Mouse (Mus musculus): ENCODE results near the gene 4930415O20Rik. TPM values are rescaled to one million over a fixed set of nuclear protein-coding genes. Genes with fewer than 3 reads are reported as not detected.

The 4930415O20Rik gene
- total RNA-seq, 2 experiments from 2014 or later, result not detected

DNA sequence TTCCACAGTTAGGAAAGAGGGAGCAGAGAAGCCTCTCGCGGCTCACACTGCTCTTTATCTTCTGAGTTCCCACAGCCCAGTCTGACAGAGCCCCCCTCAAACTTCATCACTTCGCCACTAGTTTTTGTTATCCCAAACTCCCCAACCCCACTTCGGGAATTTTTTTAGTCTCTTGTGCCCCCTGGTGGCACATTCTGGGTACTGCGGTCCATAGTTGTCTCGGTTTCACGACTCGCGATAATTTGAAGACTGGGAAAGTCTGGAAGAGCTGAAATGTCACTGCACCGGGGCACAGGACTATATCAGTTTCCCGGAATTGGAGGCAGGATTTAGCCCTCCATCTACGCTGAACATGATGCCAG is 46.4 kb downstream of the 4930415O20Rik start:
- intact Hi-C loops (cut with DNase I), result loop anchor here (2.0 kb wide), 1 partner anchor 36 kb away; no protein-coding TSS in a partner anchor
- peak in 1 of 2 experiments; percentile 64 for DNase-seq (ENCODE audit: extremely low spot score in 1 of 2, low spot score in 2 of 2)

DNA sequence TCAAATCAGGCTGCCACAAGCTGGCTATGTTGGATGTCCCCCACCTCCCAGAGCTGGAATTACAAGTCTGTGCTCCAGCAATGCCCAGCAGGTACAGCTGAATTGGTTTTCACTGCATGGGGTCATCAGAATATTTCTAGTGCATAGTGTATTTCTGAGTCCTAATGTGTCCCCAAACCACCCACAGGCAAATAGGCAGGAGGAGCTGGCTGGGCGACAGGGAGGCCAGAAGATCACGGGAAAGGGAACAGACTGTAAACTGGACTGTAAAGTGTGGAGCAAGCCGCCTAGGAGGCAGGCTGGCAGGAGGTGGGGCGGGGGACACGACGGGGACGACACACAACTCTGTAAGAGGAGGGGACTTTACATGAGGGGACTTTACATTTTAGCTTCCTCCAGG is 51.4 kb downstream of the 4930415O20Rik start:
- intact Hi-C loops (cut with DNase I), result no loop called here
- no peak for DNase-seq (ENCODE audit: extremely low spot score in 1 of 2, low spot score in 2 of 2)

DNA sequence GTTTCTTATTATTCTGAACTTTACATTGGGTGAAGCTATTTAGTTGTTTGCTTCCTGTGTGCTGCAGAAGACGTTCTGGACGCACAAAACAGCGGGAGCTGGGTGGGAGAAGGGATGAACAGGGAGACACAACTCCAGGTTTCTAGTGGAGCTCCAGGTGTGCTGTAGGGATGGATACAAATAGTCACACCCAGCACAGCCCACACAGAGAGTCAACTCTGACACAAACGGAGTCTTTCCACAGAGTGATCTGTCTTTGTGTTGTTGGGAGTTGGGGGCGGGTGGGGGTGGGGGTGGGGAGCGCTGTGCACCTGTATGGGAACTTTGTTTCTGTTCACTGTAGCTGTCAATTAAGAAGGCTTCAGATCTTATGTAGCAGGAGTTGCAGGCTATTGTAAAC is 51.9 kb downstream of the 4930415O20Rik start:
- no peak for DNase-seq (ENCODE audit: extremely low spot score in 1 of 2, low spot score in 2 of 2)
- intact Hi-C loops (cut with DNase I), result no loop called here

DNA sequence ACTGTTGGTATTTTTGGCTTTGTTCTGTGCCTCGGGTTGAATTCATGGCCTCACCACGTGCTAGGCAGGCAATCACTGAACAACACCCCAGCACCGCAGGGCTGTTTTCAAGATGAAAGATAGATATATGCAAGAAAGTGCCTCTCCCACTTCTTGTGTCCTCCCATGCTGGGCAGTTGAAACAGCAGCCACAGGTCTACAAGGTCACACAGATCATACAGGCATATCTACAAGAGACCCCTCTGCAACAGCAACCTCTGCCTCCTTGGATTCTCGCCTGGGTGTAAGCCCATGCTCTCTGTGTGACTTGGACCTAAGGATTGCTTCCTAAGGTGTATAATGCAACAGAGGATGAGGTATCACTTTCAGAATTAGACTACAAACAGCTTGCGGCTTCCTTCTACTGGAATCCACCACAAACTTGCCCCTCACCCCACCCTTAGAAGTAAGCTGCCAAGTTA is 52.6 kb downstream of the 4930415O20Rik start:
- intact Hi-C loops (cut with DNase I), result no loop called here

DNA sequence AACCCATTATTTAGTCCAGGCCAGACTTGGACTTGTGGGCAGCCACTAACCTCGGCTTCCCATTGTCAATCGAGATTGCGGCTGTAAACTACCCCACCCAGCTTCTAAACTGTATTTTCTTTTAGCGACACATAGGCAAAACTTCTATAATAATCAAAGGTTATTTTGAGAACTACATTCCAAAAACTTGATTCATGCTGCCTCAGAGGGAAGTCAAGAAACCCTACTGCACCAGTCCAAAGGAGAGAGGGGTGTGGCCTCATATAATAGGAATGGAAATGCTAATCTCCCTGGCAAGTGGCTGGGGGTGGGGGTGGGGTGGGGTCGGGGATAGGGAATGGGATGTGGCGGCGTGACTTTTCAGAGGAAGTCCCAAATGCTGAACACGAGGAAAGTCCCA is 55.3 kb downstream of the 4930415O20Rik start:
- intact Hi-C loops (cut with DNase I), result no loop called here
- DNase-seq (ENCODE audit: extremely low spot score in 1 of 2, low spot score in 2 of 2), result no peak

More for the DNA sequence above, 52.6 kb downstream of the 4930415O20Rik start:
- no peak for DNase-seq (ENCODE audit: extremely low spot score in 1 of 2, low spot score in 2 of 2)

DNA sequence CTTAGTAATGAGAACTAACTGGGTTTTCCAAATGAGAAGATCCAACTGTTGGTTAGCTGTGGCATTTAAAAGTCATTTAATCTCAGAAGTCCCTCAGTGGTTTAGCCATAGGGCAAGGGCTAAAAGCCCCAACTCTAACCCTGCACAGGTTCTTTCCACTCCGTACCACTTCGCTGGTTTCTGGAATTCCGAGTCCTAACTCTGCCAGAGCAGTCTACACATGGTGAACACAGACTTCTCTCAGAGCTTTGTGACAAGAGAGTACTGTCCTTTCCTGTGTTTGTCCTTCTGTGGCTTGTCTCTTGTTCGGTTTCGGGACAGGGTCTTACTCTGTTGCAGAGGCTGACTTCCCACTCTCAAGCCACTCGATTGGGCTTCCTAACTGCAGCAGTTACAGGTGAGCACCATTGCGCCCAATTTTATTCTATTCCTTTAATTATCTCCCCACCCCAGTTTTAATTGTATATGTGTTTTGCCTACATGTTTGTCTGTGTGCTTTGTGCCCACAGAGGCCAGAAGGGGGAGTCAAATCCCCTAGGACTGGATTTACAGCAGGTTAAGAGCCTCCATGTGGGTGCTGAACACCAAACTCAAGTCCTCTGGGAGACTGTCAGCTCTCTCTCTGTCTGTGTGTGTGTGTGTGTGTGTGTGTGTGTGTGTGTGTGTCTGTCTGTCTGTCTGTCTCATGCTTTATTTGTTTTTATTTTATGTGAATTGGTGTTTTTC is 55.8 kb downstream of the 4930415O20Rik start:
- intact Hi-C loops (cut with DNase I), result no loop called here
- DNase-seq (ENCODE audit: extremely low spot score in 1 of 2, low spot score in 2 of 2), result no peak

DNA sequence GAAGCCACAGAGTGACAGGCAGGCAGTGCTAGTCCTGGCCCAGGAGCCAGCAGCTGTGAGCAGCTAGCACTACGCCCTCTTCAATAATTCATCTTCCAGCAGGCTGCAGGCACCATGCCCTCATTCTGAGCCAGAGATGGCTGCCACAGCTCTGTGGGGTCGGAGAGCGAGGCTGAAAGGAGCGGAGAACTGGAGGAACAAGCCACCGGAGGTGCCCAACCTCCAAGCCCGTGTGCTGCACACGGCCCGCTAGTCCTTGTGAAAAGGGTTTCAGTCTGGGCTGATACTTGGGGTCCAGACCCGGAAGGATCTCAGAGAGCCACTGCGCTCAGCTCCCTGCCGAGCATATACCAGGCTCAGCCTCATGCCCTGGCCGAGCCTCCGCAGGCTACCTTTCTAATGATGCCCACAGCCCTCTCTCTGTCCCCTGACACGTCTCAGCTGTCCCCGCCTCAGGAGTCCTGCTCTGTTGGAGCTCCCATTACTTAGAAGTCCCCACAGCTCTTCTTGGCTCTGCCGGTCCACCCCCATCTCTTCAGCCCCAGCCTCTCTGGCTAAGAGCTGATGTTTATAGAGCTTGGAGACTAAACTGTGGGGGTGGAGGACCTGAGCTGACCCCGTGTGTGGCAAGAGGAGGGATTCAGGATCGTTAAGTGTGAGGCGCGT is 57.9 kb downstream of the 4930415O20Rik start:
- peak in 1 of 2 experiments; percentile 34 for DNase-seq (ENCODE audit: extremely low spot score in 1 of 2, low spot score in 2 of 2)
- intact Hi-C loops (cut with DNase I), result no loop called here

DNA sequence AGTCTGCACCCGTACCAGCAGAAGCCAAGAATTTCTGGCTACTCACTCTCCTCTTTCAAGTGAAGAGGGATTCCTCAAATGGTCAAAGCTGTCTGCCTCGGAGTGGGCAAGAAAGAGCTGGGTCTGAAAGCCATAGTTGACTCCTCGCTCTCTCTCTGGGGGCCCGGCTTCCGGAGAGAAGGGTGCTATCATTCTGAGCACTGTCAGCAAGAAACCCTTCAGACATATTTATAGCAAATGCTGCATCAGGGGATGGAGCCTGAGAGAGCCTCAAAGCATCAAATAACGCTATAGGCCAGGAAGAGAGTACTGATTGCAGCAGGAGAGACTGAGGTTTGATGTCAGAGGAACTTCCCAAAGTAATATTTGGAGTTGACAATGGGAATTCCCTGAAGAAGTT is 58.7 kb downstream of the 4930415O20Rik start:
- intact Hi-C loops (cut with DNase I), result no loop called here
- DNase-seq (ENCODE audit: extremely low spot score in 1 of 2, low spot score in 2 of 2), result no peak

DNA sequence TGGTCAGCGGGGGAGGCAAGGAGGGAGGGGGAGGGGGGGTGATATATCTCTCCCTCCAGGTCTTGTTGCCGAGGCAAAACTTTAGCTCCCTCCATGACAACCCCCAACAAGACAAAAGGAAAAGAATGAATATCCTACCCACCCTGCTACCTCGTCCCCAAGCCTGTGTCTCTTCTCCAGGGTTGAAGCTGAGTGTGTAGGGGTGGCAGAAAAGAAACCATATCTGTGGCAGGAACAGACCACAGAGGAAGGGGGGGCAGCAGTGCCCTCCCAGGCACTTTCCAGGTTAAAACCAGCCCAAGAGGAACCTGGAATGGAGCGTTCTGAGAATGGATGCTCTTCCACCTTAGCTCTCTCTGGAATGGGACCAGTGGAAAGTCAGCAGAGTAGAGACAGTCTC is 59.7 kb downstream of the 4930415O20Rik start, which contains the start of gene Cacnb3:
TSS of gene Cacnb3 (plus strand) at position 301 of the 400 bp plus-strand sequence.
- DNase-seq (ENCODE audit: extremely low spot score in 1 of 2, low spot score in 2 of 2), result no peak
- intact Hi-C loops (cut with DNase I), result no loop called here

DNA sequence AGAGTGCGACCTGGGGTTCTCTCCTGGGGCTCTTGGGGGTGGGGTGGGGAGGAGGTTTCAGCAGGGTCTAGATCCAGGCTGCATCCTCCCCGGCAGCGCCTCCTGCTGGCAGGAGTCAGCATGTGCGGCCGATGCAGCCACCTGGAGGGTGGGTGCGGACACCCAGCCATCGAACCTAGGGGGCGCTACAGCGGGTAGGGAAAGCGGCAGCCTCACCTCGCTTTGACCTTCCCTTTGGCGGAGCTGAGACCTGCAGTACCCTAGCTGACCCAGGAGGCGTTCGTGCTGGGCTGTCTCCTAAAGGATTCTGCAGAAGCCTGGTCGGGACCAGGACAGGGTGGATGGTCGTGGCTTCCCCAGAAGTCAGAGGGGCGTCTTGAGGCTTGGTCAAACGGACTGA is 60.7 kb downstream of the 4930415O20Rik start:
- peak in 1 of 2 experiments; percentile 87 for DNase-seq (ENCODE audit: extremely low spot score in 1 of 2, low spot score in 2 of 2)

DNA sequence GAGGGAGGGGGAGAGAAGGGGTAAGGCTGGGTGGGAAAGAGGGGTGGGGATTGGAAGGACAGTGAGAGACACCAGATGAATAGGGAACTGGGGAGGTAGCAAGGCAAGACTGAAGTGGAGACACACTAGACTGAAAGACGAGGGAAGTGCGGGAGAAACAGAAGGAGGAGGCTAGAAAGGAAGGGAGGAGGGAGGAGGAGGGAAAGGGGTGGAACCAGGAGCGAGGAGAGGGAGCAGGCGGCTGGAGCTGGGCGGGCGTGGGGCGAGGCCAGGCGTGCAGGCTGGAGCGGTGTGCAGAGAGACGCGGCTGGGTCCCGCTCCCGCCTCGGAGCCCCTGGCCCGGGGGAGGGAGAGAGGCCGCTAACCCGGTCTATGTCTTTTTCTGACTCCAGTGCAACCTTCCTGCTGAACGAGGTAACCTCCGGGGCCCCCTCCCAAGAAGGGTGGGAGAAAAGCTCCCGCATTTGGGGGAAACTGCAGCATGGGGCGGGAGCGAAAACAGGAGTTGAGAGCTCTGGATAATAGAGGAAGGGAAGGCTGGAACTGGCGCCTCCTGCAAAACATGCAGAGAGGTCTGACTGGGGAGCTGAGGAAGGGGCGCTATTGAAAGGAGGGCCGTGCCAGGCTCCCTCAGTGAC is 61.4 kb downstream of the 4930415O20Rik start:
- peak in 1 of 2 experiments; percentile 82 for DNase-seq (ENCODE audit: extremely low spot score in 1 of 2, low spot score in 2 of 2)
- intact Hi-C loops (cut with DNase I), result no loop called here

More for the DNA sequence above, 60.7 kb downstream of the 4930415O20Rik start:
- intact Hi-C loops (cut with DNase I), result no loop called here

DNA sequence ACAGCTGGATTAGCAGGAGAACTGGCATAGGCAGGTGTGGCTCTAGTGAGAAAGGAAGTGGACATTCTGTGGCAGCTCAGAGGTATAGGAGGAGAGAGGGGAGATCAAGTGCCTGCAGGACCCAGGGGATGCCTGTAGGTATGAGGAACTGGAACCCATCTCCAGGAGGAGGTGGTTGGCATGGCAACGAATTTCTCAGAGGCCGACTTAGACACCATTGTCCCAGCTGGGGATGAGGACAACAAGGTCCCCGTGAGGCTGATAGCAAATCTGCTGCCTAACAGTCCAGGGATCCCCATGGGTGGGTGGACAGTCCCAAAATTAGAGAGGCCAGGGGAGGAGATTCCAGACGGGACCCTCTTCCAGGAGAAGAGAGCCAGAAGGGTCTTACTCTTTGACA is 62.1 kb downstream of the 4930415O20Rik start:
- intact Hi-C loops (cut with DNase I), result no loop called here
- no peak for DNase-seq (ENCODE audit: extremely low spot score in 1 of 2, low spot score in 2 of 2)

DNA sequence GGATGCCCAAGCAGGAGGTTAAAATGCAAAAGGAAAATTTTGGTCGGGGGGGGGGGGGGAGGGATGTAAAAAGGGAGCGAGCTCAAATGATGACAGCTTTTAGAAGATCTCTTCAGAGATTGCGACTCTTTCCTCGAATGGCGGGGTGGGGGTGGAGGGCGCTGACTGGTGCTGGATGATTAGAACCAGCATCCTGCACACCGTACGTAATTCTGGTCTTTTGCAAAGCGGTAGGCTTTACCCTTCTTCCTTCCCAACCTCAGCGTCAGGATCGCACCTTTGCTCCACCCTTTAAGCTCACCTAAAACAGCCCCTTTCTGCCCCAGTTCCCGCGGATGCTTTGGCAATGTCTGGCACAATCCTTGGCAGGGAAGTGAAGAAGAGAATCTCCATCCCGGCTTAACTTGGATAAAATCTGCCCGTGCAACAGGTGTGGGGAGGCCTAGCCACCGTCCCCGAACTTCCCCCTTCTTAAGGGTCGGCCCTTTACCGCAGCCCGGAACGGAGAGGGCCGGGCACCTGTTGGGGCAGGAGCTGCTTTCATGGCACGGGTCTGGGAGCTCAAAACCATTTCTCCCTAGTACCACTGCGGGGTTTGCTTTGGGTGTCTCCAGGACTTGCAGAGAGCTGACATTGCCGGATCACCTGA is 63.1 kb downstream of the 4930415O20Rik start:
- DNase-seq (ENCODE audit: extremely low spot score in 1 of 2, low spot score in 2 of 2), result no peak
- intact Hi-C loops (cut with DNase I), result no loop called here

DNA sequence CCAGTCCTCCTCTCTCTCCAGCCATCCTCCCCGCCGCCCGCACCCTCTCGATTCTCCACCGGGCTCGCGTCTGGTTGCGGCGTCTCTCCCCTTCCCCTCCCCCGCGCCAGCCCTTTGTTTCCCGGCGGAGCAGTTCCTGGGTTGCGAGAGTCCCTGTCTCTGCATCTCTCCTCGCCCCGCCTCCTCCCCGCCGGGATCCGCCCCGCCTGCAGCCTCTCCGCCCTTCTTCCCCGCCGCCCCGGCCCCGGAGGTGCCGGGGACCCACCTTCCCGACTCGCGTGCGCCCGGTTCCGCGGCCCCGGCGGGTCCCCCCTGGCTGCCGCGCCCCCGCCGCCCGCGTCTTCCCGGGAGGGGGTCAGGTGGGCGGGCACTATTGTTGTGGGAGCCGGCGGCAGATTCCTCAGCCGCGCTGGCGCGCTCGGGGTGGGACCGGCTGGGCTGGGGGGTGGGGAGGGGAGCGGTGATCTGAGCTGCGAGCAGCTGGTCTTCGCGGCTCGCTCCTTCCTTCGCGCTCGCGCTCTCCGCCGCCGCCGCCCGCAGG is 63.8 kb downstream of the 4930415O20Rik start:
- intact Hi-C loops (cut with DNase I), result no loop called here

DNA sequence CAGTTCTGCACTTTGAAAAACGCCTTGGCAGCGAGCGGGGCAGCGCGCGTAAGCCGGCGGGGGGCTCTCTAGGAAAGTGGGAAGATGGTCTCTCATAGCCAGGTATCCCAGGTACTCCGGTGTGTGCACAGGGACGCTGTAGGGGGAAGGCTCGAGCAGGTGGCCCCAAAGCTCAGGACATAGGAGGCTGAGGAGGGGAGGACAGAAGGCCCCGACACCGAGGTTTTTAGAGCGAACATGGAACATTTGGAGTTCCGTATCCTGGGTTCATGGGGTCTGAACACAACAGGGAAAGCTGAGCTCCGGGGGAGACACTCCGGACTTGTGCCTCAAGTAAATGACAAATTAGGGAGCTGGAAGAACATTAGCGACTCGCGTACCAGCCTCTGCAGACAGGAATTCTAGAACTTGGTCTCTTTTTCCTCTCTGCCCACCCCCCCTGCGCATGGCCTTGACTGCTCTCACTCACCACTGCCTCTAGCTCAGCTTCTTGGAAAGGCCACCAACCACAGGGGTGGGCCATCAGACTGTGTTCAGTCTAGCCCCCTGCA is 64.6 kb downstream of the 4930415O20Rik start:
- DNase-seq (ENCODE audit: extremely low spot score in 1 of 2, low spot score in 2 of 2), result peak in 1 of 2 experiments; percentile 57
- intact Hi-C loops (cut with DNase I), result no loop called here

More for the DNA sequence above, 63.8 kb downstream of the 4930415O20Rik start:
- DNase-seq (ENCODE audit: extremely low spot score in 1 of 2, low spot score in 2 of 2), result peak; percentile 71 to 91

DNA sequence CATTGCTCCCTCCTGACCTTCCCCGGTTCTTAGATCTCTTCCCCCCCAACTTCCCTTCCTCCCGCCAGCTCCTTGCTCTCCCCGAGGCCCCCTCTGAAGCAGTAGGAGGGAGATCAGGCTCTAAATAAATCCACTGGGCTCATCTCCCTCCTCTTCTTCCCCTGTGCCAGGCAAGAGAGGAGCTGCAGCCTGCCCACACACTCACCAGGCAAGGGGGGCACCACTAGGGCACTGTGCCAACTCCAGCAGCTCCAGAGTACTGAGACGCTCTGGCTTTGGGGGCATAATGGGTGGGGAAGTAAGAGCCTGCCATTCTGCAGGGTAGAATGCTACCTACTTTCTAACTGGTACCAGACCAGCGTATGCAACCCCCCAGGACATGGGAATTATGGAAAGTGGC is 65.7 kb downstream of the 4930415O20Rik start:
- peak; percentile 66 to 80 for DNase-seq (ENCODE audit: extremely low spot score in 1 of 2, low spot score in 2 of 2)

DNA sequence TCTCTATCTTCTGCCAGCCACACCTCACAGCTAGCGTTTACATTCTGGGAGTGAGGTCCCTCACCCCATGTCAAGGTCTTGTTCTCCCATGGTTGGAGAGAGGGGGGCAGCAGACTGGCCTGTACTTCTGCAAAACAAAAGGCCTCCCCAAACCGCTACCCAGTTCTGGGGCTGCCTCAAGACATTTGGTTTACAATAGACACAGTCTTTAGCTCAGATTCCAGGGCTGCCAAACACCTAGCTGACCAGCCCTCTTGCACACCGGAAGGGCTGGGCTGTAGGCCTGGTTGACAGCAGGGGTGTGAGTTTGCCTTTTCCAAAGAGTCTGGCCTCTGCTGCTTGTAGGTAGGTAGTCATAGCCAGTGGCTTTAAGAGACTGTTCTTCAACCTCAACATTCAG is 66.4 kb downstream of the 4930415O20Rik start:
- DNase-seq (ENCODE audit: extremely low spot score in 1 of 2, low spot score in 2 of 2), result no peak
- intact Hi-C loops (cut with DNase I), result no loop called here

More for the DNA sequence above, 65.7 kb downstream of the 4930415O20Rik start:
- intact Hi-C loops (cut with DNase I), result no loop called here
